8 mouse cellular contexts compared by ENCODE assay signal in the genomic region with DNA sequence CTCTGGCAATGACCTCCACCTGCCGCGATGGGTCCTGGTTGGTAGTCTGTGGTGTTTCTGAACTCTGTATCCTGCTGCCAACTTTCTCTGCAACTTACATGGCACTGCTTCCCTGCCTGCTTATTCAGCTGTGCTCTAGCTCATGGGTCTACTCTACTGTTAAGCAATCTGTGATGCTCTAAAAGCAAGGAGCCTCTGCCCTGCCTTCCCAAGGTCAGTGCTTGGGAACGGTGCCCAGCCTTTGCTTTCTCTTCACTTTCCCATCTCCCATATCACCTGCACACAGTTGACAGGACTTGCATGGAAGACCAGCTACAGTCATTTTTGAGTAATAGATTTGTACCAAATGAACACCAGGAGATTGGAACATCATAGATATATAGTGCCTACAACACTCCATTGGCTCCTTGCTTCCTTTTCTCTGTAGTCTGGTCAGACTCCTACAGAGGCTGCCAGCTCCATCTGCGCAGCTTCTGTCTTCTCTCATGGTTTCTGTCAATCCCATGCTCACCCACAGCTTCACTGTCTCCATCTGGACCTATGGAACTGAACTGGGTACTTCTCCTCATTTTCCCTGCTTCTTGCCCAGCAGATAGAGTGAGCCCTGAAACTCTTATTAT.
A peak's percentile ranks its signal among the peaks of the same experiment; 100 is the strongest.
DNase-seq lines count a peak whose midpoint lies in the region.
"Had no signal": no experiment of that assay in that cellular context is flagged by ENCODE, and none has a peak within 500 bp of the region (broad histone marks: within the 10 kb centered on the region; RNA-seq: fewer than 3 reads in every experiment).

No protein-coding gene starts in this region.

- peak; percentile 36 to 53 for DNase-seq in left cerebral cortex, adult 18-20 months (ENCODE audit: low spot score in 2 of 2)
- DNase-seq in left cerebral cortex, adult 11 months (ENCODE audit: low spot score), result no peak
- DNase-seq in cerebellum, postnatal 36 days, result peak; percentile 32 to 36
- peak; percentile 20 to 31 for DNase-seq in left cerebral cortex, postnatal 10 days (ENCODE audit: extremely low spot score in 1 of 2, low spot score in 2 of 2)
- DNase-seq in yolk sac, embryonic 10.5 days (ENCODE audit: low spot score), result no peak
- DNase-seq in heart, adult 8-10 months (ENCODE audit: low spot score), result no peak
- DNase-seq in lung, postnatal 36 days, result no peak
- DNase-seq: liver, postnatal 0 days had no signal

- intact Hi-C loops in left cerebral cortex, postnatal 10 days (cut with DNase I), result no loop called here

Comparison
In these comparisons a context has a peak if more than half of its experiments do, and no peak if none do; other contexts are left out.
1. DNase-seq: peak in left cerebral cortex, adult 18-20 months (2 of 2), cerebellum, postnatal 36 days (2 of 2) and left cerebral cortex, postnatal 10 days (2 of 2); none in left cerebral cortex, adult 11 months (single experiment), yolk sac, embryonic 10.5 days (single experiment), heart, adult 8-10 months (single experiment) and lung, postnatal 36 days (single experiment).